Mouse (Mus musculus): ENCODE measurements around the gene Hes6.

DNA sequence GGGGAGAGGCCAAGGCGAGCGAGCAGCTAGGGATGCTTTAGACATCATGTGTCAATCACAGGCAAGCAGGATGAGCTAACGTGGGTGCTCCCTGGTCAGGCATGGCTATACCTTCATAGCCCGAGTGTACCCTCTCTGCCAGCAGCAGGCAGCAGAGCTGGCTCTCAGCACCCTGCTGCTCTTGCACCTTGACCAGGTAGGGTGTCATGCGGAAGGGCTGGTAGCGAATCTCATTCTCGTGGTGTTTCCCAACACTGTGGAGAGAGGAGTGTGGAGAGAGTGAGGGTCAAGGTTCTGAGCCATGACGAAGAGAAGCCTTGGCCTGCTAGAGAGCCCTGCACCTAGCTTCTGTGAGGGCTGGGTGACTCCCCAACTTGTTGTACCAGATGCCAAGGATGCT is 25.9 kb upstream of the Hes6 start:
- no peak for TF ChIP-seq FOSL1 (IDR thresholded peaks at IDR 0.05; ENCODE audit: insufficient read depth, low read length, poor library complexity, severe bottlenecking)
- no peak for TF ChIP-seq CTCF (IDR thresholded peaks at IDR 0.05; ENCODE audit: control insufficient read depth, insufficient read depth, insufficient read length)
- no peak for TF ChIP-seq MAX (IDR thresholded peaks at IDR 0.05)
- TF ChIP-seq CEBPB (IDR thresholded peaks at IDR 0.05; ENCODE audit: low read depth): no peak
- TF ChIP-seq MYOD1 (IDR thresholded peaks at IDR 0.05; ENCODE audit: control insufficient read depth, insufficient read length, low read depth): no peak
- no peak for TF ChIP-seq USF1 (IDR thresholded peaks at IDR 0.05; ENCODE audit: low read depth)
- TF ChIP-seq MYOG (IDR thresholded peaks at IDR 0.05; ENCODE audit: control insufficient read depth, extremely low read depth, insufficient read length): no peak
